Mouse (Mus musculus): Measurements from ENCODE around the gene Btn1a1. TPM values are rescaled to one million over a fixed set of nuclear protein-coding genes. Genes with fewer than 3 reads are reported as not detected.

Btn1a1 gene
- polyA plus RNA-seq, 1 experiment from 2014 or later = 0.06 TPM

Other genes with a start within 250 kb of the Btn1a1 start
- gene Vmn1r222, start 230.0 kb downstream of the Btn1a1 start, polyA plus RNA-seq (2015; fragmentation: Nextera tagmentation; extraction: Ambion mirVana) = not detected in 2 replicates
- gene Vmn1r223, start 218.8 kb downstream of the Btn1a1 start, polyA plus RNA-seq (2015; fragmentation: Nextera tagmentation; extraction: Ambion mirVana) = not detected in 2 replicates
- gene Zfp322a, start 96.7 kb downstream of the Btn1a1 start, polyA plus RNA-seq (2015; fragmentation: Nextera tagmentation; extraction: Ambion mirVana) = 54.5 and 58.1 TPM in 2 replicates
- gene Abt1, start 42.0 kb downstream of the Btn1a1 start, polyA plus RNA-seq (2015; fragmentation: Nextera tagmentation; extraction: Ambion mirVana) = 9.9 and 10.2 TPM in 2 replicates
- gene Btn2a2, start 23.0 kb upstream of the Btn1a1 start, polyA plus RNA-seq (2015; fragmentation: Nextera tagmentation; extraction: Ambion mirVana) = 0.12 TPM in 1 of 2 replicates, not detected in the other
- 4.2 and 5.7 TPM in 2 replicates for gene Hist1h4h, start 65.1 kb upstream of the Btn1a1 start, polyA plus RNA-seq (2015; fragmentation: Nextera tagmentation; extraction: Ambion mirVana)
- gene Hist1h2af, start 68.0 kb upstream of the Btn1a1 start, polyA plus RNA-seq (2015; fragmentation: Nextera tagmentation; extraction: Ambion mirVana) = 2.4 TPM in 1 of 2 replicates, not detected in the other
- gene Hist1h3g, start 69.5 kb upstream of the Btn1a1 start, polyA plus RNA-seq (2015; fragmentation: Nextera tagmentation; extraction: Ambion mirVana) = 1.8 and 3.0 TPM in 2 replicates
- gene Hist1h2bh, start 77.5 kb upstream of the Btn1a1 start, polyA plus RNA-seq (2015; fragmentation: Nextera tagmentation; extraction: Ambion mirVana) = 0.29 TPM in 1 of 2 replicates, not detected in the other
- gene Hist1h3f, start 78.2 kb upstream of the Btn1a1 start, polyA plus RNA-seq (2015; fragmentation: Nextera tagmentation; extraction: Ambion mirVana) = 0.38 TPM in 1 of 2 replicates, not detected in the other
- gene Hist1h4f, start 85.7 kb upstream of the Btn1a1 start, polyA plus RNA-seq (2015; fragmentation: Nextera tagmentation; extraction: Ambion mirVana) = 0.83 TPM in 1 of 2 replicates, not detected in the other
- 0.10 and 0.16 TPM in 2 replicates for gene Hist1h1d, start 87.4 kb upstream of the Btn1a1 start, polyA plus RNA-seq (2015; fragmentation: Nextera tagmentation; extraction: Ambion mirVana)
- gene Hist1h3e, start 96.5 kb upstream of the Btn1a1 start, polyA plus RNA-seq (2015; fragmentation: Nextera tagmentation; extraction: Ambion mirVana) = 2.1 and 2.8 TPM in 2 replicates
- gene Hist1h2ae, start 105.3 kb upstream of the Btn1a1 start, polyA plus RNA-seq (2015; fragmentation: Nextera tagmentation; extraction: Ambion mirVana) = 26.4 and 29.3 TPM in 2 replicates
- gene Hist1h2bg, start 105.5 kb upstream of the Btn1a1 start, polyA plus RNA-seq (2015; fragmentation: Nextera tagmentation; extraction: Ambion mirVana) = 2.8 TPM in 2 replicates
- 1.2 and 3.0 TPM in 2 replicates for gene Hist1h2bf, start 108.3 kb upstream of the Btn1a1 start, polyA plus RNA-seq (2015; fragmentation: Nextera tagmentation; extraction: Ambion mirVana)
- gene Hist1h2ad, start 108.5 kb upstream of the Btn1a1 start, polyA plus RNA-seq (2015; fragmentation: Nextera tagmentation; extraction: Ambion mirVana) = 0.61 and 2.7 TPM in 2 replicates
- gene Hist1h3d, start 109.9 kb upstream of the Btn1a1 start, polyA plus RNA-seq (2015; fragmentation: Nextera tagmentation; extraction: Ambion mirVana) = 1.6 and 2.7 TPM in 2 replicates
- 50.0 and 52.6 TPM in 2 replicates for gene Hist1h4d, start 115.7 kb upstream of the Btn1a1 start, polyA plus RNA-seq (2015; fragmentation: Nextera tagmentation; extraction: Ambion mirVana)
- gene Hist1h2be, start 155.2 kb upstream of the Btn1a1 start, polyA plus RNA-seq (2015; fragmentation: Nextera tagmentation; extraction: Ambion mirVana) = 1.2 and 1.6 TPM in 2 replicates
- gene Hist1h1e, start 156.7 kb upstream of the Btn1a1 start, polyA plus RNA-seq (2015; fragmentation: Nextera tagmentation; extraction: Ambion mirVana) = 7.9 and 8.8 TPM in 2 replicates
- 0.38 and 0.54 TPM in 2 replicates for gene Hist1h2ac, start 218.0 kb upstream of the Btn1a1 start, polyA plus RNA-seq (2015; fragmentation: Nextera tagmentation; extraction: Ambion mirVana)
- 17.8 and 23.1 TPM in 2 replicates for gene Hist1h2bc, start 218.3 kb upstream of the Btn1a1 start, polyA plus RNA-seq (2015; fragmentation: Nextera tagmentation; extraction: Ambion mirVana)
- not detected in 2 replicates for gene Hist1h1t, start 229.9 kb upstream of the Btn1a1 start, polyA plus RNA-seq (2015; fragmentation: Nextera tagmentation; extraction: Ambion mirVana)
- 3.9 and 4.4 TPM in 2 replicates for gene Hist1h4c, start 232.6 kb upstream of the Btn1a1 start, polyA plus RNA-seq (2015; fragmentation: Nextera tagmentation; extraction: Ambion mirVana)
- gene Hfe, start 245.0 kb upstream of the Btn1a1 start, polyA plus RNA-seq (2015; fragmentation: Nextera tagmentation; extraction: Ambion mirVana) = 5.4 and 5.6 TPM in 2 replicates